Mouse (Mus musculus) thymus, postnatal 4 days (tissue): ENCODE measurements around the gene Gp1bb.

Experiments used
- DNase-seq: peaks from one replicate; pipeline ENCODE4 v3.0.0; 2021

The Gp1bb gene

DNA sequence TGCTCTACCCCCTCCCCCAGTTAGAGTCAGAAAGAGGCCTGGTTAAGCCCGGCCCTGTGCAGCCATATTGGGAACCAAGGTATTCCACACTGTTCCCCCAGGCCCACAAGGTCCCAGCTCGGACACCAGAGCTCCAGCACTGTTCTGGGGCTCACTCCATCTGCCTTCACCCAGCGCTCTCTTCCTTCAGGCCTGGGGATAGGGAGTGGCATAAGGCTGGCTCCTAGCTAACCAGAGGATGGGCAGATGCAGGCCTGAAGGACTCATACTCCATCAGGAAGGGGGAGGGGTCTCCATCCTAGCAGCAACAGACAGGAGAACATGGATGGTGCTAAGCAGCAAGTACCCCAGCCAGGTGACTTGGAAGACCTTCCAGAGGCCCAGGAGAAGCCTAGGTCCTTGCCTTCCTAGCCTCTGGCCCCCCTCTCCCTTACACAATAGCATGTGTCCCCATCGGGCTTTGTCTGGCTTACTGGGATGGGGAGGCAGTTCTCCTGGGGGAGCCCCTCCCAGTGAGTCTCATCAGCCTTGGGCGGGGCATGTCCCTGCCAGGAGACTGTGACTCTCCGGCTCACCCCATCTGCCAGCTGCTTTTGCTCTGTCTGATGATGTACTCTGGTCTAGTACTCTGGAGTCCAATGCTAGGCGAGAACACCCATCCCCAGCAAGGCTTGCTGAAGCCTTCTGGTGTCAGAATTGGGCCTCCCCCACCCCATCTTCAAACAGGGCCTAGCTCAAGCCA lies 6.2 kb upstream of the Gp1bb start:
- DNase-seq: no peak

DNA sequence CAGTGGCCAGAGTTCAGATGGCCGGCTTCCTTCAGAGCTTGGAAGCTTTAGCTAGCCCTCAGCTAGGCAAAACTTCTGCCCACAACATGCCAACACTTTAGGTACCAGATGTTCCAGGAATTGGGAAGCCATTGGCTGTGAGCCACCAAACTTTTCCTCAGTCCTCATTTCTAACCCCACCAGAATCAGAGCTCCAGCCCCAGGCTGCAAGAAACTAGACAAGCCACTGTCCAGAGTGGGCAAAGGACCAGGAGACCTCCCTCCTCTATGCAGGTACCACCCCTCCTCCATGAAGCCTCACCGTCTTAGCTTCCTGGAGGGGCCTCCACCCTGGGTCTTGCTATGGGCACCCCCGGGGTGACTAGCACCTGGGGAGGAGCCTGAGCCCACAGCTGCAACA lies 5.0 kb upstream of the Gp1bb start:
- no peak for DNase-seq

DNA sequence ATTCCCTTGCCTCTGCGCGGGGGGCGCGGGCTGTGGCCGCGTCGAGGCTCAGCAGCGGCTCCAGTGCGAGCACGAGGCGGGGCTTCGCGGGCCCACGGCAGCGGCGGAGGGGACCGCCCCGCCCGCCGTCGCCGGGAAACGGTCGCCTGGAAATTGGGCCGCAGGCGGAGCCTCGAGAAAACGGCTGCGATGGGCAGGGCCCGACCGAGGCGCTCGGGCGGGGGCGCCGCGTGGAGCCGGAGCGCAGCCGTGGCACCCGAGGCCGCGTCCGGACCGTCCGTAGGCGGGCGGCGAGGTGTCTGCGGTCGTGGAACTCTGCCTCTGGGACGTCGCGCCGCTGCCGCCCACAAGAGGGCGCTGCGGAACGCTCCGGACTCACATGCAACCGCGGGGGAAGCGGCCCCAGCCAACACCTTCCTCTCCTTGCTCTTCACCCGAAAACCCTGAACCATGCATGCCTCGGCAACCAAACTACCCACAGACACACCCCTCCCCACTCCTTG lies 4.2 kb upstream of the Gp1bb start, which contains the start of gene Gm49601:
Gm49601 (minus strand) TSS at position 52 of the 503 bp plus-strand sequence.
- DNase-seq: peak; percentile 90

DNA sequence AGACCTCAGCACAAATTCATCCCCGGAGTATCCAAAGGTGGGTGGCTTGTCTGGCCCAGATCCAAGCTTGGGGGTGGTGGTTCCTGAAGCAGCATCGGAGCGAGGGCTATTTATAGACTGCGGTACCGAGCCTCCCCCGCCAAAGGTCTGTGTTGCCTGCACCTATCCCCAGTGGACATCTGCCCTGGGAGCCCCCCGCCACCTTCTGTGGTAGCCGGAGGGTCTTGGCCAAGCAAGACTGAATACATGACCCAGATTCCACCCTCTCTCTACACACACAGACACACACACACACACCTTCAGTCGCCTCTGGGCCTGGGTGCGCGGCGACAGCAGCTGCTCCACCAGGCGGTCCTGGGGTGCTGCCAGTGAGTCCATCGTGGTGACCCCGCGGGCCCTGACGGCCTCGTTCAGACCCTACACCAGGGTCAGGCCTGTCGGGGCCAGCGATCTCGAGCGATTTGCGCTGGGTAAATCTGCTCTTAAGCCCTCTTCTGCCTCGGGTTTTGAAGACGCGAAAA lies 3.6 kb upstream of the Gp1bb start:
- no peak for DNase-seq

DNA sequence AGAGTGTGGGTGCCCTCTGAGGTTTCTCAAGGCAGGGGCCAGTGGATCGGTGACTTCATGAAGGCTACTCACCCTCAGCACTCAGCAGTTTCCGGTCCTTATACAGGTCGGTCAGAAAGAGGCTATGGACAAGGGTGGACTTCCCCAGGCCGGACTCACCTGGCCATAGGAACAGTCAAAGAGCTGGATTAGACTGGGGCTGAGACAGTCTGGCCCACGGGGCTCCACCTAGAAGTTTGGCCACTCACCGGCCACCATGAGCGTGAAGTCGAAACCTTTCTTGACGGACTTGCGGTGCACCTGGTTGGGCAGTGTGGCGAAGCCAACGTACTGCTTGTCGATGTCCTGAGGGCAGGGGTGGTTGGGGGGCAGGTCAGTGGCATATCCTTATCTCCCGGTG lies 2.9 kb upstream of the Gp1bb start:
- DNase-seq: no peak

DNA sequence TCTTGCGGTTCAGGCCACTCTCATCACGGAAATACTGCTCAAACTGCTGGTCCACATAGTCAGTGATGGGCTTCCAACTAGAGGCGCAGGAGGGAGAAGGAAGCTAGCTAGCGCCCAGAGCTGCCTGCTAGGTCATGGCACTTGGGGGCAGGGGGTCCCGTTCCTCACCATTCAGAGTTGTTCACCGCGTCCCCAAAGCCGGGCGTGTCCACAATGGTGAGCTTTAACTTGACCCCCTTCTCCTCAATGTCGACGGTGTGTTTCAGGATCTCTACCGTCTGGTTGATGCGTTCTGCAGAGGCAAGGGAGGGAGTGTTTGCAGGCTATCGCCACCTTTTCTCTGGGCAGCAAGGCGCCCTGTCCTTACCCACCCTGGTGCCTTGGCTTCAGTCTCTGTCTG lies 2.4 kb upstream of the Gp1bb start:
- peak; percentile 8 for DNase-seq

DNA sequence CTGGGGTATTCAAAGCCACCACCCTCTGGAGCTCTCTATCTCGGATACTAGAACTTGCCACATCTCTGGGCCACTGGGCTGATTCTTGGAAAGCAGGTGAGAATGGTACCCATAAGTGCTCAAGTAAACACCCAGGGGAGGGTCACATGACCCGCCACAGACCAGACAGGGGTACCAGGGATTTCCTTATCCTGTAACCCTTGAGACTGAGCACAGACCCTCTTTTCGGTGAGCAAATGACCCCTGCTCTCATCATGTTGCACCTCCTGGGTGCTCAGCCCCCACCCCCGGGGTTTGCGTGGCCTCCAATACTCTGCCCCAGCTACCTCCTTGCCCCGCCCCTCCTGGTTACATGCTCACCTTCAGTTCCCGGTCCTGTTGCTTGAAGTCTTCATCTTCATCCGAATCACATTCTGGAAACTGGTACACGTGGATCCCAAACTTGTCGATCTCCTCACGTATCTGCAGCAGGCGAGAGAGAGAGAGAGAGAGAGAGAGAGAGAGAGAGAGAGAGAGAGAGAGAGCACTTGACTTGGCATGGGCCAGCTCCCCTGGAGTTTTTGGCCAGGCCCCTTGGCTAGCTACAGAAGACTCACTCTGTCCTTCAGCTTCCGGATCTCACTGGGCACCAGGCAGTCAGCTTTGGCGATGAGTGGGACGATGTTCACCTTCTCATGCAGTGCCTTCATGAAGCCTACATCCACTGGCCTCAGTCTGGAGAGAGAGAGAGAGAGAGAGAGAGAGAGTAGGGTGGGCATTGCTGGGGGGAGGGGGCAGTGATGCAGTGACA lies 1.7 kb upstream of the Gp1bb start:
- DNase-seq: peak; percentile 22

DNA sequence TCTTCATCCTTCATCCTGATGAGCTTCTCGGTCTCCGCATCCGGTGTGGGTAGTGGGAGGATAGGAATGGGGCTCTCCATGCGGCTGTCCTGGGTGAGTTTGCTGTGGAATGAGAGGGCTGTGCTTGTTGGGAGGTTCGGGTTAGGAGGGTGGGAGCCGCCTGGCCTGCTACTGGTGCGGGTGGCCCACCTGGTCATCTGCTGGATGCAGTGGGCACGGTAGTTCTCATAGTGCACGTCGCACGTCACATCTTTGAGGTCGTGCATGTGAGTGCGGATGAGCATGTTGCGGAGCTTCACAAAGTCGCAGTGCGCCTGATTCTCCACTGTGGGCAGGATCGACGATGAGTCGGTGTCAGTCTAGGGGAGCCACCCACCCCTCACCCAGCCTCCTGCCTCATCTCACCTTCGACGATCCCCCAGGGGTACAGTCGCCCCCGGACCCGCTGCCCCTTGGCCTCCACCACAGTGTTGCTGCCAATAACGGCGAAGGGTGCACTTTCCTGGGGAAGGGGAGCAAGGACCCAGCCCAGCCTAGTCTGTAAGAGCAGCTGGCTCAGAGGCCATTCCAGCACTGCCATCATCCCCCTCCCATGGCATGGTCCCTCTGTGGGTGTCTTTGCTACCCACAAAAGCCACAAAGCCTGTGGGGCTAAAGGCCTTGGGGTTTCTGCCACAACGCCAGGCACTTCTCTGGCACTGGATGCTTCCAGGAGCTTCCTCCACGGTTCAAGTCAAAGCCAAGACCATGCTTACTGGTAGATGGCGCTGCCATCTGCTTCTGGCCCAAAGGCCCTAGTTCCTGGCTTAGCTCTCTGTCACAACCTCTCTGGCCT lies 930 bp upstream of the Gp1bb start:
- peak; percentile 20 for DNase-seq

DNA sequence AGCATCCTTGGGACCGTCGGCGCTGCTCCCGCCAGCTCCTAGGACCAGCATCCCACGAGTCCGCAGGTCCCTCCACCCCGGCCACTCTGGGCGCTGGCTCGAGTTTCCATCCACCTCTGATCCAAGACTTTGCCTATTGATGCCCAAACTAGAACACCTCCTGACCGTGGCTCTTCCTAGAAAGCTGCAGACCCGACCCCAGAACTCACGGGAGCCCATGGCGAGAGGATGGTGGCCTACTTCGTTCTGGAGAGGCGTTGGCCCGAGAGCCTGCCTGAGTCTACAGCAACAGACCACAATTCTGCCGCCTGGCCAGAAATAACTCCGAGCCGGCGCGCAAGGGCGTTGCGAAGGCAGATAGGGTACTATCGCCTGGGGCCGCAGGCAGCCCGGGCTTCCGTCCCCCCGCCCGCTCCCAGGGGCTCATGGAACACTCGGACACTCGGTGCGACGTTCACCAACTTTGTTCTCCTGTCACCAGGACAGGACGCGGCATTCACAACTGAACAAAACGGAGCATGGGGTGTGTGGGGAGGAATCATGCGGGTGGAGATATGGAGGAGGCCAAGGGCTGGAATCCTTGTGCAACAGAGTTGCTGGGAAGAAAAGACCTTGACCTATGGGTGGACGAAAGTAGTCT lies 721 bp downstream of the Gp1bb start:
- DNase-seq: peak; percentile 23

DNA sequence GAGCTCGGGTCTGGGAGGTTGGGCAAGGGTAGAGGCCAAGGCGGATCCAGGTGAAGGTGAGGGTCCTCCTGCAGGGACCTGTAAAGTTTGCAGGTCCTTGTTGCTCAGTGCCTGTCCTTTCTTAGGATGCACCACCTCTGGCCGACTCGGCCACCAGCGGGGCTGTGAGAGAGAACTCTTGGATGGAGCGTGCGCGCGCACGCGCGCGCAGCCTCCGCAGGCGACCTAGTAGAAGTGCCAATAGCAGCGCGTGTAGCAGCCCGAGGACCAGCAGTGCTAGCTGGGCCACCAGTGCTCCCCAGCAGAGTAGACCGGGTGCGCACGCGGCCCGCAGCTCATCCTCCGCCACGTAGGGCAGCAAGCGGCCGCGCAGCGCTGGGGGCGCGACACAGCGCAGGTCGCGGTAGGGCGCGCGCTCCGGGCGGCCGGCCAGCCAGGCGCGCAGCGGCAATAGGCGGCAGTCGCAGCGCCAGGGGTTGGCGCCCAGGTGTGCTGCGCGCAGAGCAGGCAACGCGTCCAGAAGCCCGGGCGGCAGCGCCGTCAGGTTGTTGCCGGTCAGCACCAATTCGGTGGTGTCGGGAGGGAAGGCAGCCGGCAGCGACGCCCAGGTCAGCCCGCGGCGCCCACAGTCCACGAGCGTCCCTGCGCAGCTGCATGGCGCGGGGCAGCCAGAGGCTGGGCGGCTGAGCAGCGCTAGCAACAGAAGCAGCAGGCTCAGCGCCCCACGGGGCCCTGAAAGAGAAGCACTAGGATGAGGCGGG lies 1.4 kb downstream of the Gp1bb start:
- peak; percentile 51 for DNase-seq

DNA sequence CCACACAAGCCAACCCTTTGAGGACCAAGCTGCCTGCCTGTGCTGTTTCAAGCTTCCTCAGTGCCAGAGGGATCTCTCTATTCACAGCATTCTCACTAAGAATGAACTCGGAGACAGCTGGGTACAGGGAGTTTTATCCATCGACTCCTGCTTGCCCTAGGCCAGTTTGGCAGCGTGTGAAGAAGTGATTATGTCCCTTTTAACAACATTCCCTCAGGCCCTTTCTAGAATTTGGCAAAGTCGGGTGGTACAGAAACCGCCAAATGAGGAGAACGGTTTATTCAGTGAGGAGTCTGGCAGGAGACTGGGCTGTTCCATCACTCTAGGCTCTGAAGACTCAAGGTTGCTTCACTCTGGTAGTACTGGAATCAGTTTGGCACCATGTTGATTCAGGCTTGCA lies 2.0 kb downstream of the Gp1bb start:
- no peak for DNase-seq

DNA sequence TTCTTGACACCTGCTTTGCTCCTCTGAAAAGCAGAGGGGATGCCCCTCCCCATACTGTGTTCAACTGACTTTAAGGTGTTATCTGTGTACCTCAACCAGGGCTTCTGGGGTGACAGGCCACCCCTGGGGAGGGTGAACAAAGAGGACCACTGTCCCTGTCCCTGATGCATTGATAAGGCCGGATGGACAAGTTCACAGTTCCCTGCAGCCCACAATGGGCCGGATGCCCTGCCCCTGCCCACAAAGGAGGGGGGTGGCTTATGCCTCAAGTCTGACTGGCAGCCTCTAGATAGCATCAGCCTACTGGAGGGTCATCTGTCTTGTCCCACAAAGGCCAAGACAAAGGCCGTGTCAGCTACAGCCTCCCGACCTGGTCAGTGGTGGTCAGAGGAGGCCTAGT lies 3.1 kb downstream of the Gp1bb start:
- no peak for DNase-seq

DNA sequence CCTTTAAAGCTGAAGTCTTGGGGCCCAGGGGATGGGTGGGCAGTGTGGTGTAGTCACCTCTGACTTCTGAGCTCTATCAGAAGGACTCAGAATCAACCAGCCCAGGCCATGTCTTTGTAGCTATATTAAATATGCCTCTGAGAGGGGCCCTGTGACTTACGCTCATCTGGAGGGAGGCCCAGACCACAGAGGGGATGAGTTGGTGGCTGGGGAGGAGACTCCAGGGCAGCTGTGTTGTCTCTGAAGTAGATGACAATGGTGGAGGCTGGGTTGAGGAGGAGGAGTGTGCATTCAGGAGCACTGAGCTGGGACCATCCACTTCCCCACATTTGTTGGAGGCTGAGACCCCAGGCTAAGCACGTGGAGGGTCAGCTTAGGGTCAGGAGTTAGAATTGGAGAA lies 3.9 kb downstream of the Gp1bb start:
- DNase-seq: peak; percentile 12

DNA sequence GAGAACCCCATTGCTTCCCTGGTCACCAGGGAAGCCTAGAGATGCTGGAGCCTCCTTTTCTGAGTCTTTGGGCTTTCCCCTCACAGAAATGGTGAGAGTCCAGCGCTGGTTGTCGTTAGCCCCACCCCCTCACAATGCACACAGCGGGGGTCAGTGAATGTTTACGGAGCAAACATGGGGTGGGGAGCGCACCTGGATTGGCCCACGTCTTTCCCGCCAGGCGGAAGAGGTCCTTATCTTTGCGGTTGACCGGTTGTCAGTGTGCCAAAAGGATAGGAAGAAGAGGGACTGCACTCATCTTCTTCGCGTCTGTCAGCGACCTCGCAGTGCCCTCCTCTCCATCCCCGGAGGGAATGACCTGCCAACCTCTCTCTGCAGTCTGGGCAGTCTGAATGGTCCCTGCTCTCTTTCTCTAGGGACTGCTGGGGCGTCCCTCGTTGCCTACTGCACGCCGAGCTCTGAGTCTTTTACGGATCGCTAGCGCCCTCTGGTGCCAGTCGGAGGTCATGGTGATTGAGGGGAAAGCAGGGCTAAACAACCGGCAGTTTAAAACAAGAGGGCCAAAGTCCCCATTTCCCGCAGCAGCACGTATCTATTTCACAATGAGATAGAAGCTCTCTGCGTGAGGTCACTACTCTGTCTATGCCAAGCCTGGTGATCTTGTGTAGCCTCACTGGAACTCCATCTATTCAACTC lies 4.7 kb downstream of the Gp1bb start:
- DNase-seq: peak; percentile 94

DNA sequence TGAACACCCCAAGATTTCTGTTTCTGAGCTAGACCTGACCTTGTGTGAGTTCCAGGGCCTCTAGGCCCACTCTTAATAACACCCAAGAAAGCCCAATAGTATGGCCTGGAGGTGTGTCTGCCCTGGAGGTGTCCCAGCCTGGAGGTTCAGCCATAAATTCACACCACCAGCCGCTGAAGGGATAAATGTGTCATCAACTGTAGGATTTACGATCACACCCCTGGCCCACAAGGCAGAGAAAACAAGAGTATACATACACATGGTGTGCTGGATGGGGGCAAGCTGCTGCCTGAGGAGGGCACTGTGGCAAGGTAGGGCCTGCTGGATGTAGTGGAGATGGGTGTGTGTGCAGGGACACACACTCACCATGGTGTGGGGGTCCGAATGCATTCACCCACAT lies 8.9 kb downstream of the Gp1bb start:
- DNase-seq: no peak

DNA sequence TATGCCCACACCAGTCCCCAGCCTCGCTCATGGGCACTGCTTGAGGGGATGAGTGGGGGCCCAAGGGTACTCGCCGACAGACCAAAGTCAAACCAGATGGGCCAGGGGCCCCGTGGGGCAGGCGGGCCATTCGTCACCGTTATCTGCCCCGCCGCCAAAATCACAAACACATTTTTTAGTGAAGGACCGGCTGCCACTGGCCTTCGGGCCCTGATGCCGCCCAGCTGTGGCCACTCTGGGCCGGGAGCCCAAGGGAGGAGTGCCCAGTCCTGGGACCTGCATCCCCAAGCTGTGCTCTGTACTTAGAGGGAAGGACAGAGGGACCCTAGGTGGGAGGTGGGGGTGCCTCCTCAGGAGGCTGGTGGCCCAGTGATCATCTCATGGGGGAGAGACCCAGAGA lies 10.5 kb downstream of the Gp1bb start:
- DNase-seq: no peak

DNA sequence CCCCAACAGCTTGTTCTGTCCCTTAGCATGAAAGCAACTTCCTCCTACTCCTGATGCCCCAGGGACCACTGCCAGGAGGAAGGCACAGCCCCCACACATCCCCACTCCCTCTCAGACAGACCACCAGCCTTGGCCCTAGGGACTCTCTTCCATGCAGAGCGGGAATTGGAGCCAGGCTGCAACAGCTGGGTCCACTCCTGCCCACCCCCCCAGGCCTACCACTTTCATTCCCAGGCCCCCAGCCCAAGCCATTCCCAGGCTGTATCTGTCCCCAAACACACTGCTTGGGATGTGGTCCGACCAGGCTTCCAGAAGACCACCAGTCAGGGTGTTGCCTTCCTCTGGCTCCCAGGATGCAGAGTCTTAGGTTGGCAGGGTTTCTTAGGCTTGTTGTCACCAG lies 13.1 kb downstream of the Gp1bb start:
- DNase-seq: no peak

DNA sequence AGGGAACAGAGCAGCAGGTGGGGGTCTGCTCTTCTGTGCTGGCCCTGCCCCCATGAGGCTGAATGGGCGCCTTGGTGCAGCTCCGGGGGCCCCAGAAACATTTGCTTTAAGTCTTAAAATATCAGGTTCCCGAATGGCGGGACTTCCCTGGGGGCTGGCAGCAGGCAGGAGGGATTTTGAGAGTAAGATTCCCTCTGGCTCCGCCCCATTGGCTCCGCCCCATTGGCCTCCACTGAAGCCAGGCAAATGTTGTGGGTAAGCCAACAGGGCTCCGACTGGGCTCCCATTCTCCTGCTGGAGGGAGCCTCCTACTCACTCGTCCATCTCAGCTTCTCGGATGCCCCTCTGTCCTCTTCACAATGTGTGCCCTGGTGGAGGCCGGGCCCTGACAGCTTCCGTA lies 14.0 kb downstream of the Gp1bb start:
- DNase-seq: peak; percentile 16

DNA sequence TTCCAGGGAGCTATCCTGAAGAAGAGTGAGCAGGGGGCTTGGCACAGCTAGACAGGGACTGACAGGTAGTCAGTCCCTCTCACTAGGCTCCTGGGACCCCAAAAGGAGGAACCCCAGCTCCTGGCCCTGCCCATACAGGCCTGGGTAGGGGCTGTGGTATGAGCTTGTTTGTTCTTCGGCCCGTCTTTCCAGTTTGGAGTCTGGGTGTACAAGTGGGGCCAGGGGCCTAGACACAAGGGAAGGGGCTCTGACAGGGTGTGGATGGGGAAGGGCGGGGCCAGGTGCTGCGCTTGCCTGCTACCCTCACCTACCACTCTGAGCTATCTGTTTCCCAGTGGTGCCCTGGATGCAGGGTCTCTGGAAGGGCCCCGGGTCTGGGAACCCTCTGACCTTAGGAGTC lies 16.5 kb downstream of the Gp1bb start:
- DNase-seq: no peak

DNA sequence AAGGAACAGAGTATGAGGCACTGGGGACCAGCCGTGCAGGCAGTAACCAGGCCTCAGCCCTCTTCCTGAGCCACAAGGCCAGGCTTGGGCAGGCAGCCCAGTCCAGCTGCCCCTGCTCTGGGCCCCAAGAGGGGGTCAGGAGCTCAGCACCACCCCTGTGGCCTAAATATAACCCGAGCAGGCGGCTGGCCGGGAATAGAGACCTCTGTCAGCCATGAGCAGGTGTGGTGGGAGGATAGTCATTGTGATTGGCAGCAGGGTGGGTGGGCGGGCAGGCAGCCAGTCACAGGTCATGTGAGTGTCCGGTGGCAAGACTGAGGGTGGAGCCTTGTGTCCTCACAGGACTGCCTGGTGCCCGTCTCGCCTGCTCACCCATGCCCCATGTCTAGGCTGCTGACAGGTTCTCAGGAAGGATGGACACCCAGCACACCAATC lies 17.9 kb downstream of the Gp1bb start:
- no peak for DNase-seq

DNA sequence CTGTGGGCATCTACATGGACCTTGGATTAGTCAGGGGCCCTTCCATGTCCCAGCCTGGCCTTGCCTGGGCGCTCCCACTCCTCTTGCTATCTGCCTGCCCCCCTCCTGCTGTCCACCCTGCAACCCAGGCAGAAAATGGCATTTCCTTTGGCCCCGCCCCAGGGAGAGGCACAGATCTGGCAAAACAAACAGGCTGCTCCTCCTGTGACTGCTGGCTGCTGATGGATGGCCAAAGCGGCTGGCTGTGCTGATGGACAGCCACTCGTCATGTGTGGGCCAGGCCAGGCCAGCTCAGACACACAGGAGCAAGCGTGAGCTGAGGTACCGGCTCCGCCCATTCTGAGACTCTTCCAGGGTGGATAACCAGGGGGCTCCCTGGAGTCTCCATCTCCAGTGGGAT lies 20.8 kb downstream of the Gp1bb start:
- DNase-seq: no peak
